Mouse (Mus musculus) brain, embryonic 18.5 days (tissue): ENCODE measurements around the gene Gas7.
A peak's percentile ranks its signal among the peaks of the same experiment; 100 is the strongest.

Experiments used
- DNase-seq: peaks from one replicate; pipeline ENCODE4 v3.0.0-alpha.2; 2012; ENCODE audit warnings: low read depth, low spot score

The Gas7 gene

DNA sequence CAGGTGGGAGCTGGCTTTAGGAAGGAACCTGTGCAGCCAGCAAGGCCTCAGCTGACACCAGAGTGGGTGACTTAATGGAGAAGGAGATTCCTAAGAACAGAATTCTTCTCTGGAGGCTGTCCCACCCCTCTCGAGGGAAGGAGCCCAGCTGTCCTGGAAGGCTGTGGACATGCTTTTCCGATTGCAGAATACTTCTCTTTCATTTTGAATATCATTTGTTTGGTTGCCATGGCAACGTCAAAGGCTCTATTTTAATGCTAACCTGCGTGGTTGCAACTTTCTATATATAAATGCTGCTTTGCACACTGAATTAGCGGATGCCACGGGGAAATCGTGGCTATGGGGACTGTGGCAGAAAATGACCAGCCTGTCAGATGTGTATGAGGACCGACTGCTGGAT, 115.7 kb downstream of the Gas7 start:
- no peak for DNase-seq

DNA sequence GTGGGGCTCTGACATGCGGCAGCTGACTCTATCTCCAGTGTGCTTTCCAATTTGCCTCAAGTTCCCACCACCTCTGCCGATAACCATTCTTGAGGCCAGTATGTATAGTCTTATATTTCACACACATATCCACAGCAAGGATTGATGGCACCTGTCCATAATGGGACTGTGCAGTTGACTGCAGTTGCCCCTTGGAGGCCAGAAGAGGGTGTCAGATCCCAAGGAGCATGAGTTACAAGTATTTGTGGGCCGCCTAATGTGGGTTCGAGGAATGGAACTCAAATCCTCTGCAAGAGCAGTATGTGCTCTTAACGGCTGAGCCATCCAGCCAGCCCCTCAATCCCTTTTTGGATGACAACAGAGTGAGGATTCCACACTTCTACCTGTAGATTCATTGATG, 119.1 kb downstream of the Gas7 start:
- DNase-seq: no peak

GRCm38 (mm10) chr11:67577472-67577871, 122.2 kb downstream of the Gas7 start:
- DNase-seq: no peak

DNA sequence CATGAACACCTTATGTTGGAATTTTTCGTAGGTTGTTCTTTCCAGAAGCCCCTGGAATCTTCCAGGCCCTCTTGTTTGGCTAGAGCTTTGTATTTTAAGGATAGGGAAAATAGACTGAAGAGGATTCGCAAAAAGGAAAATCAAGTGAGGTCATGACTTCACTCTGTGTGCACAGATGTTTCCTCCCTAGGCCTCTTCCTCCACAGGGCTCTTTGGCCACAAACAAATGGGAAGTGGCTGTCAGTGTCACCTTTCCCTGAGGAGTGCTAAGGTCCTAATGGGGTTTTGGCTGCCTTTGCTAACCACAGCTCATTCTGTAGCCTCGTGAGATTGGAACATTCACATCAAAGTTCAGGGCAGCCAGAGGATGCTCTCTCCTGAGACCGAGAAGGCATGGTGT, 122.8 kb downstream of the Gas7 start:
- no peak for DNase-seq

GRCm38 (mm10) chr11:67579136-67579535, 123.9 kb downstream of the Gas7 start:
- no peak for DNase-seq

- DNase-seq: no peak
These were observed 126.3 kb downstream of the Gas7 start for GRCm38 (mm10) chr11:67581549-67581948.

DNA sequence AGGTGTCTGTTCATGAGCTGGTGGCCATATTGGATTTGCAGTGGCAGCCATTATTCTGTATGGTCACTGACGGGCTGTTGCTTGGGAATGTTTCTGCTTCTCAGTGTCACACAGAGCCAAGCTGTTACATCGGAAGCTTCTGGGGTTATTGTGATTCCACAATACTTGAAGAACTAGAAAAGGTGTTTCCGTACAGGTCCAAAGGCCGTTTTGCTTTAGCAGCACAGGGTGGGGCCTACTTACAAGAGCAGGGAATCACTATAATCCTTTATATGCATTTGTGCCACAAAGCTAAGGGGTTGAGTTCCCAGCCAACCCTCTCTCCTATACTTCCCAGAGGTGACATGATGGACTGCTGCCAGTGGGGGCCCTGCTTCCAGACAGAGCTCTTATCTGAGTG, 127.3 kb downstream of the Gas7 start:
- no peak for DNase-seq

GRCm38 (mm10) chr11:67585016-67585415, 129.8 kb downstream of the Gas7 start:
- no peak for DNase-seq

DNA sequence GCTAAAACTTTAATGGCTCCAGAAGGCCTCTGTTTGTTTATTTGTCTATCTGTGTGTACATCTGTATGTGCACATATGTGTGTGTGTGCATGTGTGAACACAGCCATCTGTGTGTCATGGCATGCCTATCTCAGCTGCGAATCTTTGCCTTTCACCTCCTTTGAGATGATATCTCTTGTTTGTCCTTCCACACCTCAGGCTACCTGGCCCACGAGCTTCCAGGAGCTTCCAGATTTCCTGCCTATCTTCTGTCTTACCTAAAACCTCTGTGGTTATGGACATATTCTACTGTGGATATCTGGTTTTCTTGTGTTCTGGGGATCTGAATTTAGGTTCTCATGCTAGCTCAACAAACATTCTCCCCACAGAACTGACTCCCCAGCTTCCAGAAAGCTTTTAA, 130.4 kb downstream of the Gas7 start:
- no peak for DNase-seq

GRCm38 (mm10) chr11:67586231-67586994, 131.2 kb downstream of the Gas7 start:
- DNase-seq: no peak

GRCm38 (mm10) chr11:67588196-67588827, 133.1 kb downstream of the Gas7 start:
- no peak for DNase-seq

GRCm38 (mm10) chr11:67588828-67589314, 133.6 kb downstream of the Gas7 start:
- DNase-seq: no peak

- peak; percentile 88 for DNase-seq
These were observed 141.0 kb downstream of the Gas7 start for GRCm38 (mm10) chr11:67596233-67596632.

DNA sequence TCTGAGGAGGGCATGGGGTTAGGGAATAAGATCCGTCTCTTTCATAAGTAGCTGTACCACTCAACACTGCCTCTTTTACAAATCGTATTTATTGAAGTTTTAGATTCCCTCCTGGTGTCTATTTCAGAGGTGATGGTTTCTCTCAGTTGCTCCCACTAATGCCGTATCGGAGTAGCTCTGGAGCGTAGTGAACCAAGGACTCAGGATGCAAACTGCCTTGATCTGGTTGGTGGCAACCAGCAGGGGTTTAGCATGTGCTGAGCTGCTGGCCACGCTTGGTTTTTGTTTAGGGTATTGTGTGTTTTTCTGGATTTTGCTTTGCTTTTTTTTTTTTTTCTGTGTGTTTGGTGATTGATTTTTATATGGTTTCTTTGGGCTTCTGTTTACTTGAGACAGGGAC, 141.6 kb downstream of the Gas7 start:
- no peak for DNase-seq

DNA sequence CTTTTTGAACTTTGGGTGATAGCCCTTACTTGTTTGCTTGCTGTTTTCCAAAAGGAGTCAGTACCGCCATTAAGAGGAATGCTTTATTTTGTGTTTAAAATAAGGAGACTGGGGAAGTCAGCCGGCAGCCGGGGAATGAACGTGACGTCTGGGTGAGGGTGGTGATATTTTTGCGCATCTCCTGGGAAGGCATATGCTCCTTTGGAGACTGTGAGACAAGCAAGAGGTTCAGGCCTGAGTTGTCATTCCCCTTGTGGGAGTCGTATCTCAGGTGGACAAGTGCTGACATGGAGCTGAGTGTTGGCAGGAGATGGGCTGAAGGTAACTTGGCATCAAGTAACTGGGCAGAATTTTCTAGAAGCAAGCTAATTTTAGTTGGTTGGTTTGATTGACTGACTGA, 142.2 kb downstream of the Gas7 start:
- DNase-seq: no peak

GRCm38 (mm10) chr11:67599141-67599540, 143.9 kb downstream of the Gas7 start:
- DNase-seq: no peak

- DNase-seq: no peak
These were observed 145.6 kb downstream of the Gas7 start for GRCm38 (mm10) chr11:67600710-67601430.

DNA sequence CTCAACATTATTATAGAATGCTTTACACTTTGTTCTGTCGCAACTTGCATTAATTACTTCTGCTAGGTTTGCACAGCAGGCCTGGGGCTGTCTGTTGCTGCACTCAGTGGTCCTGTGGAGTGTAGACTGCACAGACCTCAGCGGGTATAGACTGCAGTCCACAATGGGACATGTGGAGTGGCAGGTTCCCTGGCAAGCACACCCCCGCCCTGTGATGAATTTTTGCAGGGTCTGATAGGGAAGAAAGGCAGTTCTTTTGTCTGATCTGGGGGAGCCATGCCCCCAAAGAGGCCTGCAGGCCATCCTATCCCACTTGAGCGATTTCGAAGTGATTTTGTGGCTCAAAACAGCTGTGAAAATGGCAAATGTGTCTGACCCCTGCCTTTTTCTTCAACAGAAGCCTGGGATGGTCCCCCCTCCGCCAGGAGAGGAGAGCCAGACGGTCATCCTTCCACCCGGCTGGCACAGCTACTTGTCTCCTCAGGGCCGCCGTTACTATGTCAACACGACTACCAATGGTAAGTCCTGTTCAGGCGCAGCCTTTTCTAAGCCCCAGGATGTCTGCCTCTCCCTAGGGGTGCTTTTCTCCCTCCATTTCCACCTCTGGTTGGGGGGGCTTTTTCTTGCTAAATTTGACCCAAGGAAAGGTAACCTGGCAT, 147.6 kb downstream of the Gas7 start:
- DNase-seq: no peak

GRCm38 (mm10) chr11:67604481-67604880, 149.2 kb downstream of the Gas7 start:
- DNase-seq: no peak

DNA sequence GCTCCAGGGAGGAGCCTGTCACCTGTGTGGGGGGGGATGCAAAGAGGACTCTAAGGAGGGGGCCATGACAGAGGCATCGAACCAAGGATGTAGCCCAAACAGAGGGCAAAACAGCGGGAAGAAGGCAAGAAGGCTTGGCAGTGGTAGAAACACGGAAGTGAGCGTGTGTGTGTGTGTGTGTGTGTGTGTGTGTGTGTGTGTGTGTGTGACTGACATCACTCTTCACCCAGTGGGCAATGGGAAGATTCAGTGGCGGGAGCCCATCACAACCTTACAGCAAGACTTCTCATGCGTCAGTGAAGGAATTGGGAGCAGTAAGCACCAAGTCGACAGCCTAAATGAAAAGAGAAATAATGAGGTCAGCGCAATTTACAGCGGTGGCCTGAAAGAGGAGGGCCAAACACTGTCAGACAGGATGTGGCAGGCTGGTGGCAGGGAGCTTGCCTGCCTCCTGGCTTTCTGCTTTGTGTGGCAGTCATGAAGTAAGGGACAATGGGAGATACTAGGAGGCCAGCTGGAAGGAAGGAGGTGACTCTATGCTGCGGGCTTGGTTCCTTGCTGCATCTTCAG, 153.0 kb downstream of the Gas7 start:
- no peak for DNase-seq

DNA sequence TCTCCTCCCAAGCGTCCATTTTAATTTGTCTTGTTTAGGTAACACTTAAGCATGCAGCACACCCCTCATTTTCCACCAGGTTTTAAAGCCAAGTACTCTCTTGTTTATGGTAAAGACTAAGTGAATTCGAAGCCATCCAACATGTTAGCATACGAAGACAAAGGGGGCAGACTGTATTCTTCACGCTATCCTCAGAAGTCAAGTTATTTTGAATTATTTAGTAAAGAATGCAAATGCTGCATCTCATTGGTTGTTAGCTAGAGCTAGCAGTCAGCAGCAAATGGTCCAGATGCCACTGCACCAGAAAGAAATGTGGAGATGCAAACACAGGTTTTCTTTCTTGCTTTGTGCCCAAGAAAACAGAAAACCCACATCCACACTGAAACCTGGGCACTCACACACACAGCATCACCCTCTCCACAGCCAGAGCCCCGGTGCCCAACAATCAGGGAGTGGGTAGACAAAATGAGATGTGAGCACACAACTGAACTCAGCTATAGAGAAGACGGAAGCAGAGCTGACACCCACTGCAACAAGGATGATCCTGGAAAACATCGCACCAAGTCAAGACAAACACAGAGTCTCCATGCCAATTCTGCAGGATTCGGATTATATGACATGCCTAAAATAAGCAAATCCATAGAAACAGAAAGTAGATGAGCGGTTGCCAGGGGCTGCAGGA, 157.1 kb downstream of the Gas7 start:
- DNase-seq: no peak
